Mouse (Mus musculus) forebrain, postnatal 0 days (tissue): ENCODE data around the gene Ankrd45. TPM values are rescaled to one million over a fixed set of nuclear protein-coding genes. Genes with fewer than 3 reads are reported as not detected.

Experiments used
- ATAC-seq: fragments of 200-750 bp; cut with Nextera tagmentation; 2 replicates; pipeline ENCODE4 v1.8.0; 2017; ENCODE audit warnings: mild to moderate bottlenecking, moderate library complexity
- DNase-seq: peaks from one replicate; pipeline ENCODE4 v3.0.0-alpha.2; 2015
- H3K27ac ChIP-seq: fragments of 300-500 bp; sonication (generic); 2 replicates; pipeline ENCODE4 v1.5.1; 2014; ENCODE audit warnings: low read depth, mild to moderate bottlenecking, antibody characterized with exemption, low read length, moderate library complexity, mixed read lengths
- H3K27me3 ChIP-seq: fragments of 300-500 bp; sonication (generic); 2 replicates; pipeline ENCODE4 v1.6.1; 2014; ENCODE audit warnings: mild to moderate bottlenecking, low read length, mixed read lengths; ENCODE audit not compliant: insufficient read depth
- H3K36me3 ChIP-seq: fragments of 300-500 bp; sonication (generic); 2 replicates; pipeline ENCODE4 v1.6.1; 2014; ENCODE audit warnings: mild to moderate bottlenecking, moderate library complexity; ENCODE audit not compliant: insufficient read depth
- H3K4me1 ChIP-seq: fragments of 300-500 bp; sonication (generic); 2 replicates; pipeline ENCODE4 v1.6.1; 2014; ENCODE audit warnings: antibody characterized with exemption; ENCODE audit not compliant: insufficient read depth
- H3K4me2 ChIP-seq: fragments of 300-500 bp; sonication (generic); 2 replicates; pipeline ENCODE4 v1.6.1; 2014; ENCODE audit warnings: low read depth, mild to moderate bottlenecking, moderate library complexity
- H3K4me3 ChIP-seq: fragments of 300-500 bp; sonication (generic); 2 replicates; pipeline ENCODE4 v1.5.1; 2014; ENCODE audit warnings: low read depth, low read length, mixed read lengths
- H3K9ac ChIP-seq: fragments of 300-500 bp; sonication (generic); 2 replicates; pipeline ENCODE4 v1.6.1; 2014; ENCODE audit warnings: mild to moderate bottlenecking
- H3K9me3 ChIP-seq: fragments of 300-500 bp; sonication (generic); 2 replicates; pipeline ENCODE4 v1.6.1; 2016; ENCODE audit warnings: low read length
- CTCF ChIP-seq: sonication (generic); IDR thresholded peaks from 2 replicates; pipeline ENCODE4 v1.5.1; 2016; ENCODE audit warnings: antibody characterized with exemption, control low read depth, low read depth
- WGBS: fragments of 180-500 bp; shearing (Covaris S2); extraction: QIAGEN DNeasy Blood & Tissue Kit; methylation state at CpG from one replicate; pipeline ENCODE4 v1.1.7; 2014; 5-methylcytosine and 5-hydroxymethylcytosine counted together
- polyA plus RNA-seq: library from polyadenylated mRNA; unstranded; fragments of >200 nt; fragmentation: Nextera tagmentation; extraction: Ambion mirVana; gene quantifications from 2 replicates; pipeline ENCODE4 v1.2.1, GENCODE M21; 2015
- total RNA-seq: library from RNA; depleted of rRNA; stranded (reverse); fragments of >200 nt; gene quantifications from 2 replicates; pipeline ENCODE4 v1.2.3, GENCODE M21; 2014; rRNA removed

Ankrd45 gene
- total RNA-seq (28.1 and 29.3 TPM in 2 replicates), polyA plus RNA-seq (25.0 and 33.2 TPM in 2 replicates)

- H3K9me3 ChIP-seq: no peaks in the 10 kb centered on the region
- TF ChIP-seq CTCF: no peak
- no peaks in the 10 kb centered on the region for H3K27me3 ChIP-seq
- peak within 1 kb of the TSS; percentile 71 for H3K9ac ChIP-seq
- DNase-seq (peak; percentile 60), ATAC-seq (peak; percentile 94)
- H3K4me3 ChIP-seq: peak within 1 kb of the TSS; percentile 48
- peak within 1 kb of the TSS; percentile 88 for H3K4me2 ChIP-seq
- 3% methylated on average over 33 of the region's 33 CpGs for WGBS
- H3K27ac ChIP-seq: peak within 1 kb of the TSS; percentile 21; the same call in 1 of the 2 replicates
- 0 out of 2 replicates have a peak, but pooled peaks cover 3% of the 10 kb centered on the region for H3K4me1 ChIP-seq
- H3K36me3 ChIP-seq: no peaks in the 10 kb centered on the region
Observed at GRCm38 (mm10) chr1:161142531-161143159, at the start of gene Ankrd45. Ankrd45 (plus strand) TSS chr1:161142691.

GRCm38 (mm10) chr1:161099721-161100405, 42.6 kb upstream of the Ankrd45 start:
- 97% methylated on average over 4 of the region's 4 CpGs for WGBS
- Histone ChIP-seq H3K9me3 (no peaks in the 10 kb centered on the region), H3K4me2 (no peak overlapping the region), H3K4me3 (no peak overlapping the region), H3K9ac (no peak overlapping the region), H3K4me1 (no peaks in the 10 kb centered on the region), H3K27me3 (no peaks in the 10 kb centered on the region), H3K36me3 (peaks cover 35% of the 10 kb centered on the region), H3K27ac (no peak overlapping the region)
- no peak for ATAC-seq
- no peak for TF ChIP-seq CTCF
- DNase-seq: no peak

- Histone ChIP-seq H3K4me2 (no peak overlapping the region), H3K4me3 (no peak overlapping the region), H3K9ac (no peak overlapping the region), H3K9me3 (no peaks in the 10 kb centered on the region), H3K36me3 (peaks cover 24% of the 10 kb centered on the region), H3K4me1 (no peaks in the 10 kb centered on the region), H3K27ac (no peak overlapping the region), H3K27me3 (no peaks in the 10 kb centered on the region)
- TF ChIP-seq CTCF: no peak
- ATAC-seq (no peak), DNase-seq (no peak)
- 92% methylated on average over 1 of the region's 1 CpGs for WGBS
Observed at GRCm38 (mm10) chr1:161103842-161104241, 38.6 kb upstream of the Ankrd45 start.

GRCm38 (mm10) chr1:161109216-161109615, 33.3 kb upstream of the Ankrd45 start:
- no peak for TF ChIP-seq CTCF
- H3K4me2 ChIP-seq: no peak overlapping the region
- H3K4me1 ChIP-seq: no peaks in the 10 kb centered on the region
- no peak for ATAC-seq
- WGBS: 80% methylated on average over 8 of the region's 8 CpGs
- H3K9ac ChIP-seq: no peak overlapping the region
- no peak overlapping the region for H3K27ac ChIP-seq
- no peak for DNase-seq
- no peak overlapping the region for H3K4me3 ChIP-seq
- no peaks in the 10 kb centered on the region for H3K27me3 ChIP-seq
- no peaks in the 10 kb centered on the region for H3K9me3 ChIP-seq
- H3K36me3 ChIP-seq: peaks cover 15% of the 10 kb centered on the region

- Histone ChIP-seq H3K27ac (no peak overlapping the region), H3K27me3 (no peaks in the 10 kb centered on the region), H3K4me3 (no peak overlapping the region), H3K4me2 (no peak overlapping the region), H3K9ac (no peak overlapping the region), H3K4me1 (no peaks in the 10 kb centered on the region), H3K36me3 (peaks cover under 1% of the 10 kb centered on the region), H3K9me3 (no peaks in the 10 kb centered on the region)
- ATAC-seq: no peak
- DNase-seq: no peak
- no peak for TF ChIP-seq CTCF
Observed at GRCm38 (mm10) chr1:161114591-161114990, 27.9 kb upstream of the Ankrd45 start.

- 86% methylated on average over 10 of the region's 10 CpGs for WGBS
- no peak for DNase-seq
- Histone ChIP-seq H3K36me3 (peaks cover 4% of the 10 kb centered on the region; the same call in 1 of the 2 replicates), H3K4me1 (no peaks in the 10 kb centered on the region), H3K9ac (no peak overlapping the region), H3K4me2 (no peak overlapping the region), H3K27me3 (no peaks in the 10 kb centered on the region), H3K27ac (no peak overlapping the region), H3K4me3 (no peak overlapping the region), H3K9me3 (no peaks in the 10 kb centered on the region)
- no peak for ATAC-seq
- TF ChIP-seq CTCF: no peak
Observed at GRCm38 (mm10) chr1:161122661-161123418, 19.7 kb upstream of the Ankrd45 start.

GRCm38 (mm10) chr1:161126461-161126860, 16.0 kb upstream of the Ankrd45 start:
- DNase-seq (no peak), ATAC-seq (no peak)
- no peak overlapping the region for H3K4me3 ChIP-seq
- no peaks in the 10 kb centered on the region for H3K9me3 ChIP-seq
- no peaks in the 10 kb centered on the region for H3K27me3 ChIP-seq
- peaks cover 9% of the 10 kb centered on the region; the same call in 1 of the 2 replicates for H3K4me1 ChIP-seq
- no peak overlapping the region for H3K27ac ChIP-seq
- no peak for TF ChIP-seq CTCF
- H3K36me3 ChIP-seq: peaks cover 4% of the 10 kb centered on the region; the same call in 1 of the 2 replicates
- no peak overlapping the region for H3K9ac ChIP-seq
- no peak overlapping the region for H3K4me2 ChIP-seq
- 83% methylated on average over 1 of the region's 1 CpGs for WGBS
